Mouse (Mus musculus) heart, adult 2 months (tissue): ENCODE results near the gene Mfsd5. TPM values are rescaled to one million over a fixed set of nuclear protein-coding genes. Genes with fewer than 3 reads are reported as not detected.

Experiments
- DNase-seq, 2 experiments: peaks; one replicate each; pipeline ENCODE4 v3.0.0; 2021
- H3K27ac ChIP-seq: fragments of 200-600 bp; 2 replicates; pipeline ENCODE4 v1.8.1; 2022
- H3K27me3 ChIP-seq: fragments of 200-500 bp; 2 replicates; pipeline ENCODE4 v1.6.1; 2012; ENCODE audit warnings: mild to moderate bottlenecking, low read length, inconsistent platforms, mixed read lengths; ENCODE audit not compliant: control insufficient read depth, insufficient read depth
- H3K36me3 ChIP-seq: fragments of 200-500 bp; 2 replicates; pipeline ENCODE4 v1.6.1; 2012; ENCODE audit warnings: low read length, inconsistent platforms; ENCODE audit not compliant: control insufficient read depth, insufficient read depth
- H3K4me1 ChIP-seq: fragments of 200-500 bp; 2 replicates; pipeline ENCODE4 v1.6.1; 2011; ENCODE audit warnings: low read length; ENCODE audit not compliant: control insufficient read depth, insufficient read depth
- H3K4me3 ChIP-seq: fragments of 200-600 bp; 2 replicates; pipeline ENCODE4 v1.8.1; 2022
- H3K79me2 ChIP-seq: fragments of 200-500 bp; replicated peaks from 2 replicates; pipeline ENCODE4 v1.6.1; 2012; ENCODE audit warnings: mild to moderate bottlenecking, inconsistent platforms, low read length, moderate library complexity, mixed read lengths; ENCODE audit not compliant: control insufficient read depth, insufficient read depth
- H3K9ac ChIP-seq: fragments of 200-500 bp; 2 replicates; pipeline ENCODE4 v1.6.1; 2012; ENCODE audit warnings: low read depth, mild to moderate bottlenecking, control low read depth, inconsistent platforms, low read length, mixed read lengths
- CTCF ChIP-seq: fragments of 200-600 bp; IDR thresholded peaks from 2 replicates; pipeline ENCODE4 v1.8.1; 2022; ENCODE audit warnings: antibody characterized with exemption, mild to moderate bottlenecking, moderate library complexity
- EP300 ChIP-seq: fragments of 200-500 bp; IDR thresholded peaks from 2 replicates; pipeline ENCODE4 v1.6.1; 2011; ENCODE audit warnings: low read depth, low read length, control low read depth; ENCODE audit not compliant: insufficient read depth
- POLR2A ChIP-seq: fragments of 200-500 bp; IDR thresholded peaks from 2 replicates; pipeline ENCODE4 v1.6.1; 2011; ENCODE audit warnings: mild to moderate bottlenecking, low read depth, low read length, control low read depth; ENCODE audit not compliant: insufficient read depth
- WGBS: fragments of 180-500 bp; shearing (Covaris S2); methylation state at CpG from one replicate; pipeline ENCODE4 v1.1.7; 2018; 5-methylcytosine and 5-hydroxymethylcytosine counted together
- intact Hi-C: fragments of 180-260 bp; cut with DNase I; formaldehyde crosslinking; loops from one replicate; pipeline ENCODE4 v1.15.1; 2025
- polyA plus RNA-seq: library from polyadenylated mRNA; depleted of rRNA; stranded (reverse); fragments of >200 nt; gene quantifications from 2 replicates; pipeline ENCODE4 v1.2.3, GENCODE M21; 2012
- total RNA-seq, 2 experiments: library from RNA; stranded (reverse); gene quantifications; 2 replicates each; pipeline ENCODE4 v1.2.3; 2021

The Mfsd5 gene
- total and polyA plus RNA-seq, 3 experiments = 17.0 to 37.8 (median 19.4) TPM

DNA sequence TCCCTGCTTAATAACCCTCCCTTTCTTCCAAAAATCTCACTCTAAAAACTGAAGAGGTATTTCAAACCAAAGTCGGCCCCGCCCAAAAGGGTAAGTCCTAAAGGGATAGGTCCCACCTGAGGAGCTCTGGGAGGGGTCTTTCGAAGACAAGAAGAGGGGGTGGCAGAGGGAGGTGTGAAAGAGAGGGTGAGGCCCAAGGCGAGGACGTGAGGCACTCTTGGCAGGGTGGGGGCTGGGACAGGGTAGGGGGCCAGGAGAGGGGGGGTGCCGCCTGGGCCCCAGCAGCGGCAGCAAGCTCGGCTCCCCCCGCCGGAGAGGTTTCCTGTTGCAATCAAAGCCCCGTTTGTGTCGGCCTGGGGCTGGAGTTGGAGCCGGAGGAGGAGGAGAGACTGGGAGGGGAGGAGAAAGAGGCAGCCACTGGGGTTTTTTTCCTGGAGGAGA is 30.0 kb upstream of the Mfsd5 start:
- Histone ChIP-seq H3K27me3 (no peaks in the 10 kb centered on the region), H3K36me3 (no peaks in the 10 kb centered on the region), H3K9ac (peak overlapping the region; percentile 36), H3K27ac (peak overlapping the region; percentile 63), H3K79me2 (no peaks in the 10 kb centered on the region), H3K4me3 (no peak overlapping the region), H3K4me1 (0 out of 2 replicates have a peak, but pooled peaks cover 2% of the 10 kb centered on the region)
- TF ChIP-seq POLR2A (no peak; the same call in 1 of the 2 replicates), EP300 (no peak), CTCF (no peak)
- peak; percentile 61 to 67 for DNase-seq
- 22% methylated on average over 13 of the region's 13 CpGs for WGBS
- intact Hi-C loops = loop anchor here (2.0 kb wide), 1 partner anchor 30 kb away; the partner anchor contains the start of gene Mfsd5

DNA sequence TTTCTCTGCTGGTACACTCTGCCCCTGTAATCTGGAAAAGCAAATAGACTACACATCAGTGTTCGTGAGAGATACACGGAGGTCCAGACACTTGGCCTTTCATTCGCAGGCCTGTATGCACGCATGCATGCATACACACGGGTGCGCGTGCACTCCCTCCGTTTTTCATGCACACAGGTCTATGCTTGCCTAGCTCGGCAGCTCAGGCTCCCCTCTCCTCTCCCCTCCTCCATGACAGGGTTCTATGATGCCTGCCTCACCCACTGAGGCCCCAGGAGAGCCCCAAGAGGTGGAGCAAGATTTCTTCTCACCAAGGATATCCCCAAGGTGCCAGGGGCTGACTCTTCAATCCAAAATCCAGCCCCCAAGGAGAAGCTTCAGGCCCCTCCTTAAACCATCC is 29.3 kb upstream of the Mfsd5 start:
- peak overlapping the region; percentile 32; the same call in 1 of the 2 replicates for H3K9ac ChIP-seq
- no peak for TF ChIP-seq EP300
- TF ChIP-seq CTCF = no peak
- no peak for TF ChIP-seq POLR2A
- no peaks in the 10 kb centered on the region for H3K79me2 ChIP-seq
- no peaks in the 10 kb centered on the region for H3K36me3 ChIP-seq
- DNase-seq = no peak
- intact Hi-C loops = loop anchor here (2.0 kb wide), 1 partner anchor 29 kb away; the partner anchor contains the start of gene Mfsd5
- WGBS = 80% methylated on average over 9 of the region's 9 CpGs
- 0 out of 2 replicates have a peak, but pooled peaks cover 2% of the 10 kb centered on the region for H3K4me1 ChIP-seq
- peak overlapping the region; percentile 63 for H3K27ac ChIP-seq
- no peaks in the 10 kb centered on the region for H3K27me3 ChIP-seq
- H3K4me3 ChIP-seq = no peak overlapping the region

DNA sequence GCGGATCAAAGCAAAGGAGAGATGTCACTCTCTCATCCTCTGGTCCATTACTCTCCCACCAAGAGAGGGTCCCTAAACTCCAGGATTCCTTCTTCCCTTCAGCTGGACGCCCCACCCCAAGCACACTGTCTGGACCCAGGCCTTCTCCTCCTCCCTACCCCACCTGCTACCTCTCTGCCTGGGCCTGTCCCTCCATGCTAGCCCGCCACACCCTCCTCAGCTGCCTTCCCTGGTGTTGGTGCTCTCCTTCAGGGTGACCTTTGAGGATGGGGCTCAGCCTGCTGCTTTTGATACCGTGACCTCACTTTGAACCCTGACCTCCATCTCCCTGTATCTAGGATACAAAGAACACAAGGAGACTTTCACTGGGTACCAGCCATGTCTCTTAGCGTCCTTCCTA is 28.7 kb upstream of the Mfsd5 start:
- intact Hi-C loops = no loop called here
- no peaks in the 10 kb centered on the region for H3K27me3 ChIP-seq
- H3K9ac ChIP-seq = no peak overlapping the region
- H3K4me1 ChIP-seq = 0 out of 2 replicates have a peak, but pooled peaks cover 2% of the 10 kb centered on the region
- H3K79me2 ChIP-seq = no peaks in the 10 kb centered on the region
- no peak overlapping the region for H3K27ac ChIP-seq
- H3K36me3 ChIP-seq = no peaks in the 10 kb centered on the region
- no peak for DNase-seq
- 90% methylated on average over 5 of the region's 5 CpGs for WGBS
- TF ChIP-seq POLR2A = no peak
- H3K4me3 ChIP-seq = no peak overlapping the region

DNA sequence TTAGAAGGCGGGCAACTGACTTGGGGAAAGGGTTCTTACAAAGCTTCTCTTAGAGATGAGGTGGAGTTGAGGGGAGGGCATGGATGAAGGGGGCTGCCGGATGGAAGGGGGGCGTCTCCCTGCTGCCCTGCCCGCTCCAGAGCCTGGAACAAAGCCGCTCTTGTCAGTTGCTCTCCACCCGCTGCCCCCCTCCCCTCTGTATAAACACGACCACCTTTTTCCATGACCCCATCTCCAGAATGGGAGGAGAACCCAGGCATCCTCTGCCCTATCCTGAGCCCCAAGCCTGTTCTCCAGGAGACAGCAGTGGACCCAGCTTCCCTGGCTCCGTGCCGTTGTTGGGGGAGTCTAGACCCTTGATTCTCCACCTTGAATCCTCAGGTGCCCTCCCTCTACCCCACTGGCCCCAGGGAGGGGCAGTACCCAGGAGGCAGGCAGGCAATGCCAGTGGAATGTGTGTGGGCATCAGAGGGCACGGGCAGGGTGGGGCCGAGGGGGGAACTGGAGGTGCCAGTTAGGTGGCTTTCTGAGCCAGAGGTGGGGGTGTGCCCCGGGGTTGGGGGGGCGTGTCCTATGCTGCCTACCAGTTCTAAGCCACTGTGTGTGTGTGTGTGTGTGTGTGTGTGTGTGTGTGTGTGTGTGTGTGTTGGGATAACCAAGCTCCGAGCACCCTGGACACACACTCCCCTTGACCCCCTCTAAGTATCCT is 23.6 kb upstream of the Mfsd5 start:
- intact Hi-C loops = no loop called here
- WGBS = 58% methylated on average over 14 of the region's 14 CpGs
- H3K79me2 ChIP-seq = no peaks in the 10 kb centered on the region
- H3K36me3 ChIP-seq = no peaks in the 10 kb centered on the region
- peak in 1 of 2 experiments; percentile 18 for DNase-seq
- H3K27ac ChIP-seq = no peak overlapping the region
- TF ChIP-seq EP300 (no peak), POLR2A (no peak), CTCF (no peak)
- H3K27me3 ChIP-seq = no peaks in the 10 kb centered on the region
- no peak overlapping the region for H3K9ac ChIP-seq
- no peak overlapping the region for H3K4me3 ChIP-seq
- peaks cover 8% of the 10 kb centered on the region; the same call in 1 of the 2 replicates for H3K4me1 ChIP-seq

DNA sequence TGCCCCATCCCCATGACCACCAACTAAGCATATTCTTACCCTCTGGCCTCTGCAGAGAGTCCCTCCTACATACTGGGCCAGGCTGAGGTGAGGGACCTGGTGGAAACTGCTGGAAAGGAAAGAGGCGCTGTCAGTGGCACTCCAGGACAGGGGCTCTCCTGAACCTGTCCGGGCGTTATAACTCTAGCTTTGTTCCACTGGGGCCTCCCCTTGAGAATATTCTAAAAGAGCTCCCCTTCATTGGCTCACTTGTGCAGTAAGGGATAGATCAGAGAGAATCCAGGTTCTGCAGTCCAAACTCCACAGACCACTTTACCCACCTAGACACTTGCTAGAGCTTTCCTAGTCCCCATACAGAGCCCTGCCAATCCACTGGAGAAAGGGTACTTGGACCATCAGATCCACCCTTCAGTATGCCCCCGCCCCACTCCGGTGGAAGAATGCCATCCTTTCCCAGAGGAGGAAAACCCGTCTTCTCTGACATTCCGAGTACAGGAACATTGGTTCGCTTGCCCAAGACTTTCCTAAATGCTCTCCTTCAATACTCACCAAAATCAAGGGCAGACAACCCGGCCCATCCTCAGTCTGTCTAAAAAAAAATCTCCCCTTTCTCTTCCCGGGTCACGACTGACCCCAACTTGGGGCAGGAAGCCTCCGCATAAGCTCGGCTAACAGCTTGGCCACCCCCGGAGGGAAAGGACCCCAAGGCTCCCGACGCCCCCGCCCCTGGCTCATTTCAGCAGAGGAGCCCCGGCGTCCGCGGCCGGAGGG is 22.6 kb upstream of the Mfsd5 start:
- intact Hi-C loops = no loop called here
- Histone ChIP-seq H3K4me1 (peaks cover 8% of the 10 kb centered on the region; the same call in 1 of the 2 replicates), H3K79me2 (no peaks in the 10 kb centered on the region), H3K9ac (peak overlapping the region; percentile 91), H3K4me3 (peak overlapping the region; percentile 60), H3K27me3 (no peaks in the 10 kb centered on the region), H3K36me3 (no peaks in the 10 kb centered on the region), H3K27ac (peak overlapping the region; percentile 81)
- DNase-seq = peak in 1 of 2 experiments; percentile 20
- WGBS = 19% methylated on average over 22 of the region's 22 CpGs
- TF ChIP-seq EP300 (no peak), CTCF (no peak), POLR2A (no peak)
